Mouse (Mus musculus) inflammation-experienced regulatory T-cells, adult 6 months (primary cell): Measurements from ENCODE around the gene Pik3r5. TPM values are rescaled to one million over a fixed set of nuclear protein-coding genes. Genes with fewer than 3 reads are reported as not detected.

Source experiments
- ATAC-seq: one replicate; pipeline ENCODE4 v1.8.0; 2017
- polyA plus RNA-seq, 3 experiments: library from polyadenylated mRNA; unstranded; fragments of 100-300 nt; shearing (Covaris generic); gene quantifications; one replicate each; pipeline ENCODE4 v1.2.1; 2017

Pik3r5 gene
- polyA plus RNA-seq, 3 experiments from 2014 or later = 18.4 to 24.9 (median 20.6) TPM

- peak; percentile 75 for ATAC-seq
Measured at GRCm38 (mm10) chr11:68451282-68451735, 19.4 kb downstream of the Pik3r5 start.

- no peak for ATAC-seq
Measured at GRCm38 (mm10) chr11:68451747-68452405, 20.0 kb downstream of the Pik3r5 start.

GRCm38 (mm10) chr11:68452740-68453139, 20.8 kb downstream of the Pik3r5 start:
- ATAC-seq = peak; percentile 42

GRCm38 (mm10) chr11:68453301-68453700, 21.4 kb downstream of the Pik3r5 start:
- ATAC-seq = peak; percentile 57

- ATAC-seq = no peak
Measured at GRCm38 (mm10) chr11:68458086-68458485, 26.2 kb downstream of the Pik3r5 start.

- no peak for ATAC-seq
Measured at GRCm38 (mm10) chr11:68459021-68459420, 27.1 kb downstream of the Pik3r5 start.

GRCm38 (mm10) chr11:68459486-68459885, 27.6 kb downstream of the Pik3r5 start:
- ATAC-seq = no peak

GRCm38 (mm10) chr11:68462716-68463115, 30.8 kb downstream of the Pik3r5 start:
- no peak for ATAC-seq

- no peak for ATAC-seq
Measured at GRCm38 (mm10) chr11:68464260-68464659, 32.3 kb downstream of the Pik3r5 start.

- no peak for ATAC-seq
Measured at GRCm38 (mm10) chr11:68465090-68465489, 33.2 kb downstream of the Pik3r5 start.

- no peak for ATAC-seq
Measured at GRCm38 (mm10) chr11:68467441-68467840, 35.5 kb downstream of the Pik3r5 start.

GRCm38 (mm10) chr11:68467962-68468612, 36.2 kb downstream of the Pik3r5 start:
- no peak for ATAC-seq

GRCm38 (mm10) chr11:68468886-68469285, 37.0 kb downstream of the Pik3r5 start:
- ATAC-seq = no peak

GRCm38 (mm10) chr11:68472162-68472849, 40.4 kb downstream of the Pik3r5 start:
- ATAC-seq = no peak

- no peak for ATAC-seq
Measured at GRCm38 (mm10) chr11:68474600-68474999, 42.7 kb downstream of the Pik3r5 start.

- ATAC-seq = no peak
Measured at GRCm38 (mm10) chr11:68475676-68476075, 43.8 kb downstream of the Pik3r5 start.

GRCm38 (mm10) chr11:68477661-68478060, 45.7 kb downstream of the Pik3r5 start:
- no peak for ATAC-seq

- ATAC-seq = no peak
Measured at GRCm38 (mm10) chr11:68478574-68478981, 46.7 kb downstream of the Pik3r5 start.

GRCm38 (mm10) chr11:68480660-68481059, 48.7 kb downstream of the Pik3r5 start:
- ATAC-seq = no peak

- ATAC-seq = no peak
Measured at GRCm38 (mm10) chr11:68482001-68482400, 50.1 kb downstream of the Pik3r5 start.

GRCm38 (mm10) chr11:68483213-68483612, 51.3 kb downstream of the Pik3r5 start:
- ATAC-seq = no peak

GRCm38 (mm10) chr11:68484431-68484830, 52.5 kb downstream of the Pik3r5 start:
- ATAC-seq = no peak

GRCm38 (mm10) chr11:68485206-68485942, 53.5 kb downstream of the Pik3r5 start:
- peak; percentile 21 for ATAC-seq
